Mouse (Mus musculus) 3134 (cell line): ENCODE measurements at regions not wholly inside any gene's neighbourhood (a gene's known extent, or its start where the extent isn't known, plus 50 kb on each side); places are given as distances from the start of the nearest gene placed in this dataset.

Experiments
- DNase-seq: peaks from one replicate; pipeline ENCODE4 v3.0.0-alpha.2; 2011; ENCODE audit warnings: low spot score; ENCODE audit not compliant: insufficient read length; ENCODE audit errors: extremely low read depth

GRCm38 (mm10) chr5:118421884-118422821 is 138.3 kb upstream of the Med13l start:
- DNase-seq = no peak

GRCm38 (mm10) chr5:118424177-118424576 is 136.3 kb upstream of the Med13l start:
- no peak for DNase-seq

GRCm38 (mm10) chr5:118424764-118425568 is 135.5 kb upstream of the Med13l start:
- DNase-seq = peak; percentile 50

- DNase-seq = no peak
Measured at GRCm38 (mm10) chr5:118426673-118427072, 133.8 kb upstream of the Med13l start.

- no peak for DNase-seq
Measured at GRCm38 (mm10) chr5:118428323-118429095, 132.0 kb upstream of the Med13l start.

GRCm38 (mm10) chr5:118433599-118433998 is 126.9 kb upstream of the Med13l start:
- no peak for DNase-seq

- DNase-seq = no peak
Measured at GRCm38 (mm10) chr5:118434718-118435555, 125.5 kb upstream of the Med13l start.

- no peak for DNase-seq
Measured at GRCm38 (mm10) chr5:118435556-118435950, 124.9 kb upstream of the Med13l start.

- no peak for DNase-seq
Measured at GRCm38 (mm10) chr5:118436035-118436434, 124.4 kb upstream of the Med13l start.

GRCm38 (mm10) chr5:118436474-118437306 is 123.8 kb upstream of the Med13l start:
- DNase-seq = no peak

GRCm38 (mm10) chr5:118437307-118437610 is 123.2 kb upstream of the Med13l start:
- DNase-seq = no peak

- DNase-seq = no peak
Measured at GRCm38 (mm10) chr5:118438016-118438415, 122.5 kb upstream of the Med13l start.

- no peak for DNase-seq
Measured at GRCm38 (mm10) chr5:118444538-118445251, 115.8 kb upstream of the Med13l start.

- no peak for DNase-seq
Measured at GRCm38 (mm10) chr5:118445252-118445987, 115.1 kb upstream of the Med13l start.

GRCm38 (mm10) chr5:118445988-118446280 is 114.5 kb upstream of the Med13l start:
- no peak for DNase-seq

GRCm38 (mm10) chr5:118446878-118447277 is 113.6 kb upstream of the Med13l start:
- DNase-seq = no peak

GRCm38 (mm10) chr5:118447366-118447765 is 113.1 kb upstream of the Med13l start:
- DNase-seq = no peak

- DNase-seq = peak; percentile 80
Measured at GRCm38 (mm10) chr5:118448884-118449515, 111.5 kb upstream of the Med13l start.
